Mouse (Mus musculus): ENCODE measurements around the gene Ube2e3. TPM values are rescaled to one million over a fixed set of nuclear protein-coding genes. Genes with fewer than 3 reads are reported as not detected.

The Ube2e3 gene
- total and polyA plus RNA-seq, 2 experiments = 17.2 to 22.3 TPM

- Histone ChIP-seq H3K27me3 (ENCODE audit: control insufficient read depth, insufficient read depth, low read length) (no peaks in the 10 kb centered on the region), H3K36me3 (ENCODE audit: control insufficient read depth, insufficient read depth, low read length) (peaks cover 3% of the 10 kb centered on the region; the same call in 1 of the 2 replicates), H3K9ac (ENCODE audit: low read depth, low read length) (no peak overlapping the region), H3K79me2 (ENCODE audit: control insufficient read depth, insufficient read depth, low read length) (peaks cover 8% of the 10 kb centered on the region; the same call in 1 of the 2 replicates), H3K4me3 (ENCODE audit: insufficient read depth, low read depth, low read length) (no peak overlapping the region), H3K27ac (replicated peaks; ENCODE audit: insufficient read depth, low read depth, low read length) (no peak overlapping the region), H3K4me1 (ENCODE audit: control insufficient read depth, insufficient read depth, low read length) (peaks cover 10% of the 10 kb centered on the region)
- DNase-seq (ENCODE audit: extremely low read depth, low read depth, low spot score) = no peak
- no peak for TF ChIP-seq POLR2A (IDR thresholded peaks at IDR 0.05; ENCODE audit: extremely low read depth, insufficient read depth, low read length)
- no peak for TF ChIP-seq CTCF (IDR thresholded peaks at IDR 0.05; ENCODE audit: low read depth, low read length)
- WGBS = 62% methylated on average over 8 of the region's 8 CpGs
Measured at GRCm38 (mm10) chr2:78871971-78872860, 4.3 kb downstream of the Ube2e3 start.

GRCm38 (mm10) chr2:78873946-78874345 lies 6.0 kb downstream of the Ube2e3 start:
- WGBS = 25% methylated on average over 2 of the region's 2 CpGs
- peaks cover 3% of the 10 kb centered on the region; the same call in 1 of the 2 replicates for H3K36me3 ChIP-seq (ENCODE audit: control insufficient read depth, insufficient read depth, low read length)
- H3K4me1 ChIP-seq (ENCODE audit: control insufficient read depth, insufficient read depth, low read length) = peaks cover 10% of the 10 kb centered on the region
- peaks cover 8% of the 10 kb centered on the region; the same call in 1 of the 2 replicates for H3K79me2 ChIP-seq (ENCODE audit: control insufficient read depth, insufficient read depth, low read length)
- no peak overlapping the region for H3K4me3 ChIP-seq (ENCODE audit: insufficient read depth, low read depth, low read length)
- H3K27ac ChIP-seq (replicated peaks; ENCODE audit: insufficient read depth, low read depth, low read length) = no peak overlapping the region
- no peak for DNase-seq (ENCODE audit: extremely low read depth, low read depth, low spot score)
- H3K9ac ChIP-seq (ENCODE audit: low read depth, low read length) = no peak overlapping the region
- H3K27me3 ChIP-seq (ENCODE audit: control insufficient read depth, insufficient read depth, low read length) = no peaks in the 10 kb centered on the region
- TF ChIP-seq POLR2A (IDR thresholded peaks at IDR 0.05; ENCODE audit: extremely low read depth, insufficient read depth, low read length) = no peak

- Histone ChIP-seq H3K4me1 (ENCODE audit: control insufficient read depth, insufficient read depth, low read length) (peaks cover 7% of the 10 kb centered on the region), H3K4me3 (ENCODE audit: insufficient read depth, low read depth, low read length) (no peak overlapping the region), H3K36me3 (ENCODE audit: control insufficient read depth, insufficient read depth, low read length) (peaks cover 3% of the 10 kb centered on the region; the same call in 1 of the 2 replicates), H3K9ac (ENCODE audit: low read depth, low read length) (no peak overlapping the region), H3K27ac (replicated peaks; ENCODE audit: insufficient read depth, low read depth, low read length) (no peak overlapping the region), H3K79me2 (ENCODE audit: control insufficient read depth, insufficient read depth, low read length) (peaks cover 8% of the 10 kb centered on the region; the same call in 1 of the 2 replicates), H3K27me3 (ENCODE audit: control insufficient read depth, insufficient read depth, low read length) (no peaks in the 10 kb centered on the region)
- no peak for DNase-seq (ENCODE audit: extremely low read depth, low read depth, low spot score)
- TF ChIP-seq POLR2A (IDR thresholded peaks at IDR 0.05; ENCODE audit: extremely low read depth, insufficient read depth, low read length) (no peak), CTCF (IDR thresholded peaks at IDR 0.05; ENCODE audit: low read depth, low read length) (no peak)
Measured at GRCm38 (mm10) chr2:78876002-78876401, 8.1 kb downstream of the Ube2e3 start.

GRCm38 (mm10) chr2:78882068-78882467 lies 14.1 kb downstream of the Ube2e3 start:
- H3K27ac ChIP-seq (replicated peaks; ENCODE audit: insufficient read depth, low read depth, low read length) = no peak overlapping the region
- DNase-seq (ENCODE audit: extremely low read depth, low read depth, low spot score) = no peak
- no peak overlapping the region for H3K9ac ChIP-seq (ENCODE audit: low read depth, low read length)
- peaks cover 7% of the 10 kb centered on the region; the same call in 1 of the 2 replicates for H3K4me1 ChIP-seq (ENCODE audit: control insufficient read depth, insufficient read depth, low read length)
- no peak overlapping the region for H3K4me3 ChIP-seq (ENCODE audit: insufficient read depth, low read depth, low read length)
- TF ChIP-seq CTCF (IDR thresholded peaks at IDR 0.05; ENCODE audit: low read depth, low read length) (no peak), POLR2A (IDR thresholded peaks at IDR 0.05; ENCODE audit: extremely low read depth, insufficient read depth, low read length) (no peak)
- peaks cover 11% of the 10 kb centered on the region; the same call in 1 of the 2 replicates for H3K79me2 ChIP-seq (ENCODE audit: control insufficient read depth, insufficient read depth, low read length)
- H3K27me3 ChIP-seq (ENCODE audit: control insufficient read depth, insufficient read depth, low read length) = no peaks in the 10 kb centered on the region
- 33% methylated on average over 1 of the region's 1 CpGs for WGBS
- no peaks in the 10 kb centered on the region for H3K36me3 ChIP-seq (ENCODE audit: control insufficient read depth, insufficient read depth, low read length)

- H3K79me2 ChIP-seq (ENCODE audit: control insufficient read depth, insufficient read depth, low read length) = peaks cover 11% of the 10 kb centered on the region; the same call in 1 of the 2 replicates
- no peak for TF ChIP-seq CTCF (IDR thresholded peaks at IDR 0.05; ENCODE audit: low read depth, low read length)
- TF ChIP-seq POLR2A (IDR thresholded peaks at IDR 0.05; ENCODE audit: extremely low read depth, insufficient read depth, low read length) = no peak
- H3K4me1 ChIP-seq (ENCODE audit: control insufficient read depth, insufficient read depth, low read length) = peaks cover 7% of the 10 kb centered on the region; the same call in 1 of the 2 replicates
- H3K27me3 ChIP-seq (ENCODE audit: control insufficient read depth, insufficient read depth, low read length) = no peaks in the 10 kb centered on the region
- no peak overlapping the region for H3K27ac ChIP-seq (replicated peaks; ENCODE audit: insufficient read depth, low read depth, low read length)
- H3K36me3 ChIP-seq (ENCODE audit: control insufficient read depth, insufficient read depth, low read length) = no peaks in the 10 kb centered on the region
- WGBS = 92% methylated on average over 3 of the region's 3 CpGs
- no peak overlapping the region for H3K9ac ChIP-seq (ENCODE audit: low read depth, low read length)
- DNase-seq (ENCODE audit: extremely low read depth, low read depth, low spot score) = no peak
- H3K4me3 ChIP-seq (ENCODE audit: insufficient read depth, low read depth, low read length) = no peak overlapping the region
Measured at GRCm38 (mm10) chr2:78882743-78883433, 15.0 kb downstream of the Ube2e3 start.
